Mouse (Mus musculus) kidney, postnatal 0 days (tissue): ENCODE data around the gene Cflar. TPM values are rescaled to one million over a fixed set of nuclear protein-coding genes. Genes with fewer than 3 reads are reported as not detected.

Source experiments
- ATAC-seq: fragments of 200-750 bp; cut with Nextera tagmentation; replicated peaks from 2 replicates; pipeline ENCODE4 v1.8.0; 2017; ENCODE audit warnings: low read depth, moderate number of reproducible peaks, moderate TSS enrichment, moderate library complexity; ENCODE audit not compliant: low FRiP score
- DNase-seq: peaks from one replicate; pipeline ENCODE4 v3.0.0-alpha.2; 2016; ENCODE audit warnings: low spot score
- H3K27ac ChIP-seq: fragments of 300-500 bp; sonication (generic); 2 replicates; pipeline ENCODE4 v1.5.1; 2014; ENCODE audit warnings: mild to moderate bottlenecking
- H3K27me3 ChIP-seq: fragments of 300-500 bp; sonication (generic); 2 replicates; pipeline ENCODE4 v1.6.1; 2014; ENCODE audit warnings: low read length, mixed read lengths; ENCODE audit not compliant: insufficient read depth
- H3K36me3 ChIP-seq: fragments of 300-500 bp; sonication (generic); 2 replicates; pipeline ENCODE4 v1.6.1; 2014; ENCODE audit warnings: low read length, mixed read lengths; ENCODE audit not compliant: insufficient read depth
- H3K4me1 ChIP-seq: fragments of 300-500 bp; sonication (generic); replicated peaks from 2 replicates; pipeline ENCODE4 v1.6.1; 2014; ENCODE audit warnings: antibody characterized with exemption, low read length, mixed read lengths; ENCODE audit not compliant: insufficient read depth
- H3K4me2 ChIP-seq: fragments of 300-500 bp; sonication (generic); 2 replicates; pipeline ENCODE4 v1.6.1; 2014; ENCODE audit warnings: mild to moderate bottlenecking, low read length, moderate library complexity, mixed read lengths
- H3K4me3 ChIP-seq: fragments of 300-500 bp; sonication (generic); replicated peaks from 2 replicates; pipeline ENCODE4 v1.5.1; 2014; ENCODE audit warnings: low read depth, low read length
- H3K9ac ChIP-seq: fragments of 300-500 bp; sonication (generic); 2 replicates; pipeline ENCODE4 v1.6.1; 2014; ENCODE audit warnings: low read depth, low read length
- H3K9me3 ChIP-seq: fragments of 300-500 bp; sonication (generic); replicated peaks from 2 replicates; pipeline ENCODE4 v1.6.1; 2016; ENCODE audit warnings: low read length, inconsistent platforms, mixed read lengths
- CTCF ChIP-seq: IDR thresholded peaks from 2 replicates; pipeline ENCODE4 v1.5.1; 2016; ENCODE audit warnings: antibody characterized with exemption, low read depth, mild to moderate bottlenecking, moderate library complexity
- WGBS: fragments of 180-500 bp; shearing (Covaris S2); extraction: QIAGEN DNeasy Blood & Tissue Kit; methylation state at CpG from one replicate; pipeline ENCODE4 v1.1.7; 2014; 5-methylcytosine and 5-hydroxymethylcytosine counted together
- polyA plus RNA-seq: library from polyadenylated mRNA; unstranded; fragments of >200 nt; fragmentation: Nextera tagmentation; extraction: Ambion mirVana; gene quantifications from 2 replicates; pipeline ENCODE4 v1.2.1, GENCODE M21; 2015

The Cflar gene
- polyA plus RNA-seq, 1 experiment from 2014 or later, result 62.1 TPM

DNA sequence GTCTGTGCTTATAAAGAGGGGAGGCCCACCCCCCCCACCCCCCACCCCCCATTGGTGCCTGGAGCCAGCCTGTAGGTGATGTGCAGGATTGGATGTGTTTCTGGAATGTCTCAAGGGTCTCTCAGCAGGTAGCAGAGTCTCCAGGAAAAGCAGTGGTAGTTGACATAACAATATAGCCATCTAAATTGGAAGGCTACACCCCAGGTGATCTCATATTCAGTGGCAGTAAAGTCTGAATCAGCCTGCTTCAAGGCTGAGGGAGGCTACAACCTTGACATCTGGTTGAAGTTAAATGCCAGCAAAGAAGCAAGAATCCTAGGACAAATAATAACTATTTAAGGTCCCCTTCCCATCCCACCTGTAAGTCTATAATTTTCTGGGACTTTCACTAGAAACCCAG lies 57.8 kb downstream of the Cflar start:
- no peaks in the 10 kb centered on the region for H3K27me3 ChIP-seq
- H3K9ac ChIP-seq, result no peak overlapping the region
- H3K36me3 ChIP-seq, result no peaks in the 10 kb centered on the region
- H3K4me2 ChIP-seq, result no peak overlapping the region
- no peak for DNase-seq
- no peak for ATAC-seq
- H3K9me3 ChIP-seq, result no peaks in the 10 kb centered on the region
- no peak overlapping the region for H3K27ac ChIP-seq
- no peak for TF ChIP-seq CTCF
- no peak overlapping the region for H3K4me3 ChIP-seq
- H3K4me1 ChIP-seq, result no peaks in the 10 kb centered on the region

DNA sequence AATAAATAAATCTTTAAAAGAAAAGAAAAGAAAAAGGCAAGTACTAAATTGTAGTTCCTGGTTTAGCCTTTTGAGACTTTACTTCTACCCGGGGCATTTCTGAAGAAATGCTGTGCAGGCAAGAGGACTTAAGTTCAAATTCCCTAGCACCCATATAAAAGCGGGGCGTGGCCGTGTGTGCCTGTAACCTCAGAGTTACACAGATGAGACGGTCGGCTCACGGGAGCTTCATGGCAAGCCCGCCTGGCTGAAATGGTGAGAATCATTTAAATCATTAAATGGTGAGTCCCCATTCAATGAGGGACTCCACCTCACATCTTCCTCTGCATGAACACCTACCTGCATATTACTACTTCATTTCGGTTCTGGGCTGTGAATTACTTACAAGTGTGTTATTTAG lies 58.4 kb downstream of the Cflar start:
- TF ChIP-seq CTCF, result no peak
- DNase-seq (no peak), ATAC-seq (no peak)
- Histone ChIP-seq H3K9ac (no peak overlapping the region), H3K4me3 (no peak overlapping the region), H3K4me1 (no peaks in the 10 kb centered on the region), H3K9me3 (no peaks in the 10 kb centered on the region), H3K27ac (no peak overlapping the region), H3K36me3 (no peaks in the 10 kb centered on the region), H3K27me3 (no peaks in the 10 kb centered on the region), H3K4me2 (no peak overlapping the region)
- WGBS, result 59% methylated on average over 9 of the region's 9 CpGs

DNA sequence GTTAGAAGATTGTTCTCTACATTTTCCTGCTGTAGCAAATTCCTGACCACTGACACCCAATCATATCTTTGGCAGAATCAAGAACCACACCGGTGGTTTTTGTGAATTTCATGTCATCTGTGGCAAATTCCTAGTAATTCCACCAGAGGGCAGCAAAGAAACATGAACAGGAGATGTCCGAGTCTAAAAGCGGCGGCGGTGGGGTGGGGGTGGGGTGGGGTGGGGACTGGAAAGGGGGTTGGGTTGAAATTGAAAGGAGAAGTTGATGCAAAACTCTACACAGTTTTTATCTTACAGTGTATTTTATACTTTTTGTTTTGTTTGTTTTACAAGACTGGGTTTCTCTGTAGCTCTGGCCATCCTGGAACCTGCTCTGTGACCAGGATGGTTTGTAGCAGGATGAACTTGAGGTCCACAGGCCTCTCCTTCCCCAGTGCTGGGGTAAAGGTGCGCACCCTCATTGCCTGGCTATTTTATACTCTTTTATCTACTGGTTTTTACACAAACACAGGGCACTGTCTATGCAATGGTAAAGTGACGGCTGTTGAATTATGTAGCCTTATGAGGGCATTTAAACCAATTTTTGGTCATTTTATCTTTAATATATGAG lies 58.9 kb downstream of the Cflar start:
- no peaks in the 10 kb centered on the region for H3K4me1 ChIP-seq
- no peaks in the 10 kb centered on the region for H3K27me3 ChIP-seq
- DNase-seq, result peak; percentile 69
- H3K4me3 ChIP-seq, result no peak overlapping the region
- WGBS, result 28% methylated on average over 7 of the region's 7 CpGs
- H3K36me3 ChIP-seq, result no peaks in the 10 kb centered on the region
- peak overlapping the region; percentile 18; the same call in 1 of the 2 replicates for H3K4me2 ChIP-seq
- no peak overlapping the region for H3K9ac ChIP-seq
- TF ChIP-seq CTCF, result peak; percentile 74
- no peaks in the 10 kb centered on the region for H3K9me3 ChIP-seq
- ATAC-seq, result no peak
- H3K27ac ChIP-seq, result no peak overlapping the region

DNA sequence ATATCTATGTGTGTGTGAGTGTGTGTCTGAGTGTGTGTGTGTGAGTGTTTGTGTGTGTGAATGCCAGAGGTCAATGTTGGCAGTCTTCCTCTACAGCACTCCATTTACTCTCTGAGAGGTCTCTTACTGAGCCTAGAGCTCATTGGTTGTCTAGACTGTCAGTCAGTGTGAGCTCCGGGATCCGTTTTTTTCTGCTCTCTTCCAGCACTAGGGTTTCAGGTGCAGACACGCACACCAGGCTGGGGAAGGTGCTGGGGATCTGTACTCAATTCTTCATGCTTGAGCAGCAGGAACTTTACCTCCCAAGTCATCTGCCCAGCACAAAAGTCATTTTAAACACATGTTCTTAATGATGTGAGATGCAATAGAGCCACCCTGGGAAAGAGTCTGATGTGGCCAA lies 60.8 kb downstream of the Cflar start:
- no peak overlapping the region for H3K27ac ChIP-seq
- no peak for TF ChIP-seq CTCF
- H3K9ac ChIP-seq, result no peak overlapping the region
- no peaks in the 10 kb centered on the region for H3K4me1 ChIP-seq
- no peak for ATAC-seq
- no peaks in the 10 kb centered on the region for H3K27me3 ChIP-seq
- no peaks in the 10 kb centered on the region for H3K9me3 ChIP-seq
- DNase-seq, result no peak
- H3K4me2 ChIP-seq, result no peak overlapping the region
- no peaks in the 10 kb centered on the region for H3K36me3 ChIP-seq
- 69% methylated on average over 3 of the region's 3 CpGs for WGBS
- H3K4me3 ChIP-seq, result no peak overlapping the region

DNA sequence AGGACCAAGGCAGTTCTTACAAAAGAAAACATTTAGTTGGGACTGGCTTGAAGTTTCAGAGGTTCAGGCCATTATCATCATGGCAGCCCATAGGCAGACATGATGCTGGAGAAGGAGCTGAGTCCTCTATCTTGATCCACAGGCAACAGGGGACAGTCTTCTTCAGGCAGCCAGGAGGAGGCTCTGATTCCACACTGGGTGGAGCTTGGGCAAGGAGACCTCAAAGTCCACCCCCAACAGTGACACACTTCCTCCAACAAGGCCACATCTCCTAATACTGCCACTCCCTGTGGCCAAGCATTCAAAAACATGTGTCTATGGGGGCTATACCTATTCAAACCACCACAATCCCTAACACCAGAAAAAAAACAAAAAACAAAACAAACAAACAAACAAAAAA lies 62.0 kb downstream of the Cflar start:
- no peak overlapping the region for H3K9ac ChIP-seq
- no peaks in the 10 kb centered on the region for H3K9me3 ChIP-seq
- H3K4me2 ChIP-seq, result no peak overlapping the region
- no peak for TF ChIP-seq CTCF
- no peak overlapping the region for H3K27ac ChIP-seq
- H3K36me3 ChIP-seq, result no peaks in the 10 kb centered on the region
- no peak for ATAC-seq
- H3K4me3 ChIP-seq, result no peak overlapping the region
- H3K27me3 ChIP-seq, result no peaks in the 10 kb centered on the region
- DNase-seq, result no peak
- H3K4me1 ChIP-seq, result no peaks in the 10 kb centered on the region

DNA sequence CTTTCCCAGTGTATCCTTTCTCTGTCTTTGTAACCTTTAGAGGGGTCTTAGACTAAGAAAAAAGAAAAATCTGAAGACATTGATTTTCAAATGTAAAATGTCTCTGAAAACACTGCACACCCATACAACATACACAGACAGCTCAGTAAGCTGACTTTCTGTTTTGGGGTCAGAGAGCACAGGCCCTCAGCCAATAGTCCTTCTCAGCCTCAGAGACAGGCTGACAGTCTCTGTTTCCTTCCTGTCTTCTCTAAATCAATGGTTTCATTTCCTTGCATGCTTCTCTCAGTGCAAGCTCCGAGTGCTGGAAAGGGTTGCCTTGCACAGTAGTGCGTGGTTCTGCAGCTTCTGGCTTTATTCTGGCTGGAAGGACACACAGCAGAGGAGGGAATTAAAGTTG lies 62.6 kb downstream of the Cflar start:
- ATAC-seq (no peak), DNase-seq (peak; percentile 39)

DNA sequence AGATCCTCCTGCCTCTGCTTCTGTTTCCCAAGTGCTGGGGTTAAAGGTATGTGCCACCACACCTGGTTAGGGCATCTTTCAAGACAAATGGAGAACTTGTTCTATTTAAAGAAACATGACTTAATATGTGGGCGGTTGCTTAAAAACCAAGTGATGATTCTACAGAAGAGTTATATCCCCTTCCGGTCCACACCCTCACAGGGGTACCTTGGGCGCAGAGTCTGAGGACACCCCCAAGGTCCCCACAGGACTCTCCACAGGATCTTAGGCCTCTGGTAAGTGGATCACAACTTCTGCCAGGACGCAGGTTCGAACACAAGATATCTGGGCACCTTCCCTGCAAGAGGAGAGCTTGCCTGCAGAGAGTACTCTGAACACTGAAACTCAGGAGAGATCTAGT lies 64.1 kb downstream of the Cflar start:
- H3K9me3 ChIP-seq, result no peaks in the 10 kb centered on the region
- no peaks in the 10 kb centered on the region for H3K36me3 ChIP-seq
- no peak overlapping the region for H3K27ac ChIP-seq
- H3K4me3 ChIP-seq, result no peak overlapping the region
- no peak for ATAC-seq
- no peak for DNase-seq
- TF ChIP-seq CTCF, result no peak
- no peak overlapping the region for H3K9ac ChIP-seq
- H3K27me3 ChIP-seq, result no peaks in the 10 kb centered on the region
- no peak overlapping the region for H3K4me2 ChIP-seq
- no peaks in the 10 kb centered on the region for H3K4me1 ChIP-seq
- WGBS, result 97% methylated on average over 5 of the region's 5 CpGs

More for the DNA sequence above, 62.6 kb downstream of the Cflar start:
- no peak overlapping the region for H3K4me3 ChIP-seq
- no peaks in the 10 kb centered on the region for H3K4me1 ChIP-seq
- no peaks in the 10 kb centered on the region for H3K27me3 ChIP-seq
- no peak for TF ChIP-seq CTCF
- no peak overlapping the region for H3K9ac ChIP-seq
- H3K27ac ChIP-seq, result no peak overlapping the region
- no peaks in the 10 kb centered on the region for H3K36me3 ChIP-seq
- H3K9me3 ChIP-seq, result no peaks in the 10 kb centered on the region
- H3K4me2 ChIP-seq, result no peak overlapping the region
- WGBS, result 52% methylated on average over 2 of the region's 2 CpGs
